Mouse (Mus musculus) embryonic facial prominence, embryonic 14.5 days (tissue): ENCODE data around the gene Fam234b. TPM values are rescaled to one million over a fixed set of nuclear protein-coding genes. Genes with fewer than 3 reads are reported as not detected.

Experiments used
- ATAC-seq: fragments of 200-750 bp; cut with Nextera tagmentation; 2 replicates; pipeline ENCODE4 v1.8.0; 2017; ENCODE audit warnings: low read depth, moderate number of reproducible peaks, moderate TSS enrichment
- DNase-seq: peaks from one replicate; pipeline ENCODE4 v3.0.0-alpha.2; 2015; ENCODE audit warnings: low spot score
- H3K27ac ChIP-seq: fragments of 300-500 bp; sonication (generic); replicated peaks from 2 replicates; pipeline ENCODE4 v1.5.1; 2014; ENCODE audit warnings: low read depth, mild to moderate bottlenecking, low read length, moderate library complexity
- H3K27me3 ChIP-seq: fragments of 300-500 bp; sonication (generic); replicated peaks from 2 replicates; pipeline ENCODE4 v1.6.1; 2014; ENCODE audit warnings: low read length; ENCODE audit not compliant: control insufficient read depth, insufficient read depth
- H3K36me3 ChIP-seq: fragments of 300-500 bp; sonication (generic); 2 replicates; pipeline ENCODE4 v1.6.1; 2014; ENCODE audit warnings: low read length, mixed read lengths; ENCODE audit not compliant: control insufficient read depth, insufficient read depth
- H3K4me1 ChIP-seq: fragments of 300-500 bp; sonication (generic); 2 replicates; pipeline ENCODE4 v1.6.1; 2014; ENCODE audit warnings: antibody characterized with exemption, low read length; ENCODE audit not compliant: control insufficient read depth, insufficient read depth
- H3K4me2 ChIP-seq: fragments of 300-500 bp; sonication (generic); 2 replicates; pipeline ENCODE4 v1.6.1; 2014; ENCODE audit warnings: low read depth, mild to moderate bottlenecking, low read length, moderate library complexity, mixed read lengths
- H3K4me3 ChIP-seq: fragments of 300-500 bp; sonication (generic); 2 replicates; pipeline ENCODE4 v1.5.1; 2014; ENCODE audit warnings: low read depth, mild to moderate bottlenecking, low read length
- H3K9ac ChIP-seq: fragments of 300-500 bp; sonication (generic); 2 replicates; pipeline ENCODE4 v1.6.1; 2014; ENCODE audit warnings: low read depth, mild to moderate bottlenecking, low read length, moderate library complexity, mixed read lengths
- H3K9me3 ChIP-seq: fragments of 300-500 bp; sonication (generic); 2 replicates; pipeline ENCODE4 v1.6.1; 2016; ENCODE audit warnings: low read length; ENCODE audit not compliant: control insufficient read depth
- WGBS: fragments of 180-500 bp; shearing (Covaris S2); extraction: QIAGEN DNeasy Blood & Tissue Kit; methylation state at CpG from one replicate; pipeline ENCODE4 v1.1.7; 2014; 5-methylcytosine and 5-hydroxymethylcytosine counted together
- polyA plus RNA-seq: library from polyadenylated mRNA; unstranded; fragments of >200 nt; fragmentation: Nextera tagmentation; extraction: Ambion mirVana; gene quantifications from 2 replicates; pipeline ENCODE4 v1.2.1, GENCODE M21; 2014

Fam234b gene
- polyA plus RNA-seq, 1 experiment from 2014 or later = 21.0 TPM

DNA sequence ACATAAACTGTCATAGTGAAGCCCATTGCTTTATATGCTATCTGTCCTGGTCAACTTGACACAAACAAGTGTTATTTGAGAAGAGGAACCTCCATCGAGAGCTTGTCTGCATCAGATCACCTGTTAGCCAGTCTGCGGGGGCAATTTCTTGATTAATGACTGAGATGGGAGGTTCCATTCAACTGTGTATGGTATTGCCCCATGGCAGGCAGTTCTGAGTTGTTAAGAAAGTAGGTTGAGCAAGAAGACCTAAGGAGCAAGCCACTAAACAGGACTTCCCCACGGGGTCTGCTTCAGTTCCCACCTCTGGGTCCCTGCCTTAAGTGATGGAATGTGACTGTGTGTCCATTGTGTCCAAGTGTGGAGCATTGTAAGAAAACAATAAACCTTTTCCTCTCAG is 28.5 kb upstream of the Fam234b start:
- ATAC-seq = no peak
- H3K27ac ChIP-seq = no peak overlapping the region
- no peaks in the 10 kb centered on the region for H3K4me1 ChIP-seq
- no peaks in the 10 kb centered on the region for H3K36me3 ChIP-seq
- H3K9me3 ChIP-seq = no peaks in the 10 kb centered on the region
- H3K4me3 ChIP-seq = no peak overlapping the region
- no peak for DNase-seq
- WGBS = 78% methylated on average over 3 of the region's 3 CpGs
- no peak overlapping the region for H3K4me2 ChIP-seq
- H3K27me3 ChIP-seq = no peaks in the 10 kb centered on the region
- H3K9ac ChIP-seq = no peak overlapping the region

DNA sequence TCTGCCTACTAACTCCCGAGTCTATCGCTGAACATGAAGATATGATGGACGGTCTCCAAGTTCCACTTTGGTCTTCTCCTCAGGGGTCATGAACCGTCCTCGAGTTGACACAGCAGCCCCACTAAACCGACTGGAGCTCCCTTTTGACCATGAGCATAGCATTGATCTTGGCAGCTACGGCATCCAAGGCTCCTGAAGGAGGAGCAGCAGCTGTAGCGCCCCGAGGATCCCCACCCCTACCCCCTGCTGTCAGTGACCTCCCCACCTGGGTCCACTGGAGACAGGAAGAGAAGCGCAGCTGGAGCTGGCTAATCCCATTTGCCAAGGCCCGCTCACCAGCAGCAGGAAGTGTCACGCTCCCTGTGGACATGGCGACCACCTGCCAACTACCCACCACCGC is 26.0 kb upstream of the Fam234b start:
- ATAC-seq = no peak
- Histone ChIP-seq H3K9ac (no peak overlapping the region), H3K4me1 (no peaks in the 10 kb centered on the region), H3K9me3 (no peaks in the 10 kb centered on the region), H3K36me3 (no peaks in the 10 kb centered on the region), H3K27me3 (no peaks in the 10 kb centered on the region), H3K4me2 (no peak overlapping the region), H3K4me3 (no peak overlapping the region), H3K27ac (no peak overlapping the region)
- 67% methylated on average over 14 of the region's 14 CpGs for WGBS
- no peak for DNase-seq

DNA sequence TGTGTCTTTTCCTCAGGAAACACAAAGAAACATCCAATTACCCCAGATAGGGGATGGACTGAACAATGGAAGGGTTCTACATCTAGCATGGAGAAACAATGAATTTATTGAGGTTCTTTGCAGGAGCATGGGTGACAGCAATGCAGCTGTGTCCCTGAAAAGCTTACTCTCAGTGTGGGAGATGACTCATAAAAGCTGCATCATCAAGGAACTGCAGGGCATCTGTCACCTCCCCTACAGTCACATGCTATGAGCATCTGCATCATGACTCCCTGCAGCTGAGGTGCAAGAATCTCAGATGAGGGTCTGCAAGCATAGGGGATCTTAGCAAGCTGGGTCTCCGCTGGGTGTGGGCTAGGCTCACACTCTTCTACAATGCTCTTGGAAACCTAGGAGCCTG is 22.8 kb upstream of the Fam234b start:
- no peak overlapping the region for H3K4me2 ChIP-seq
- no peak overlapping the region for H3K27ac ChIP-seq
- ATAC-seq (no peak), DNase-seq (no peak)
- H3K9me3 ChIP-seq = no peaks in the 10 kb centered on the region
- H3K4me1 ChIP-seq = no peaks in the 10 kb centered on the region; the same call in 1 of the 2 replicates
- H3K27me3 ChIP-seq = no peaks in the 10 kb centered on the region
- H3K36me3 ChIP-seq = no peaks in the 10 kb centered on the region
- no peak overlapping the region for H3K9ac ChIP-seq
- no peak overlapping the region for H3K4me3 ChIP-seq
- WGBS = 77% methylated on average over 1 of the region's 1 CpGs

DNA sequence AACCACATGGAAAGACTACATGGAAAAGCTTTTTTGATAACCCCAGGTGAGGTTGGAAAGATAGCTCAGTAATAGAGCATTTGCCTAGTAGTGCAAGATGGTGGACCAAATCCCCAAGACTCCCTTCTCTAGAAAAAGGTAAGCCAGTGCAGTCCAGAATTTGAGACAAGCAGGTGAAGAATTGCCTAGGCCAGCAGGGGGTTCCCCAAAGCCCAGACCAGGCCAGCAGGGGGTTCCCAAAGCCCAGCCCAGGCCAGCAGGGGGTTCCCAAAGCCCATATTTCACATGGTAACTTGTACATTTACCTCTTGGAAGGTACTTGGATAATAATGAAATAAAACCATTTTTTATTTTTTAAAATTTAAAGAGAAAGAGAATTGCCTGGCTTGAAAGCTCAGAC is 20.5 kb upstream of the Fam234b start:
- Histone ChIP-seq H3K36me3 (no peaks in the 10 kb centered on the region), H3K4me3 (no peak overlapping the region), H3K4me2 (no peak overlapping the region), H3K27me3 (no peaks in the 10 kb centered on the region), H3K9me3 (no peaks in the 10 kb centered on the region), H3K27ac (no peak overlapping the region), H3K4me1 (no peaks in the 10 kb centered on the region; the same call in 1 of the 2 replicates), H3K9ac (no peak overlapping the region)
- DNase-seq (no peak), ATAC-seq (no peak)

DNA sequence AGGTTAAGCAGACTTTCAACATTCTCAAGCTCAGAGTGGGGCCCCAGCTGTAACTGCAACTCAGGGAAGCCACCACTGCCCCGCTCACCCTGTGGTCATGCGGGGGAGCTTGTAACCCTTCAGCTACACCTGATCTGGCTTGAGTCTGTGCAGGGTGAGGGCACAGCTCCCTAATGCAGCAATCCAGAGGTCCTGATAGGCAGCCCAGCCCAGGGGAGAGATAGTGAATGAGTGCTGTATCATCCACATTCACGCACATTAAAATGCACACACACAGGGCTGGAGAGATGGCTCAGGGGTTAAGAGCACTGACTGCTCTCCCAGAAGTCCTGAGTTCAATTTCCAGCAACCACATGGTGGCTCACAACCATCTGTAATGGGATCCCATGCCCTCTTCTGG is 19.2 kb upstream of the Fam234b start:
- Histone ChIP-seq H3K9ac (no peak overlapping the region), H3K4me2 (no peak overlapping the region), H3K4me1 (no peaks in the 10 kb centered on the region; the same call in 1 of the 2 replicates), H3K36me3 (no peaks in the 10 kb centered on the region), H3K27me3 (no peaks in the 10 kb centered on the region), H3K9me3 (no peaks in the 10 kb centered on the region), H3K27ac (no peak overlapping the region), H3K4me3 (no peak overlapping the region)
- ATAC-seq (no peak), DNase-seq (no peak)
- 39% methylated on average over 3 of the region's 3 CpGs for WGBS

DNA sequence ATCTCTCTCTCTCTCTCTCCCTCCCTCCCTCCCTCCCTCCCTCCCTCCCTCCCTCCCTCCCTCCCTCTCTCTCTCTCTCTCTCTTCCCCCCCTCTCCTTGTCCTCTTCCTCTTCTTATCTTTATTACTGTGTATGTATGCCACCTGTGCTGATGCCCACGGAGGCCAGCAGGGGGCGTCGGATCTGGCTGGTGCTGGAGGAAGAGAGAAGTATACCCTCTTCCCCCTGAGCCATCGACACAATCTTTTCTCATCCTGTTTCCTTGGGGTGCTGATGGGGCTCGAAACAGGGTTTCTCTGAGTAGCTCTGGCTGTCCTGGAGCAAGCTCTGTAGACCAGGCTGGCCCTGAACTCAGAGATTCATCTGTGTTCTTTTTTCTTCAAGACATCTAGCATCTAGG is 14.9 kb upstream of the Fam234b start:
- Histone ChIP-seq H3K4me1 (no peaks in the 10 kb centered on the region; the same call in 1 of the 2 replicates), H3K9me3 (no peaks in the 10 kb centered on the region), H3K4me2 (no peak overlapping the region), H3K36me3 (no peaks in the 10 kb centered on the region), H3K27me3 (no peaks in the 10 kb centered on the region), H3K9ac (no peak overlapping the region), H3K4me3 (no peak overlapping the region), H3K27ac (no peak overlapping the region)
- ATAC-seq = no peak
- WGBS = 63% methylated on average over 5 of the region's 5 CpGs
- DNase-seq = no peak

DNA sequence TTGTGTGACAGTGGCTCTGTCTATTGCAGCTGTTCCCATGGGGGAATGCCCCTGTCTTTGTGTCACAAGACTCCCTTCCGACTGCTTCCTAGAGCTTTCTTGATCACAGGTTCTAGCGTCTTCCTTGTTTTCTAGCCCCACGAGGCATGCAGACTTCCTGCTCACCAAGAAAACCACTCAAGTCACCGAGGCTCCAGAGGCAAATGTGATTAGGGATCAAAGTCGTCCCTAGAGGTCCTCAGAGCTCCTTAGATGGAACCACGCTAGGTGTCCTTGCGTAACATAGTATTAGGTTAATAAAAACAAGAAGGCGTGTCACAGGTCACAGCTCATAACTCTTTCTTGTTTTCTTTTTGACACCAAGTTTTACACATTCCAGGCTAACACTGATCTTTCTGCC is 13.8 kb upstream of the Fam234b start:
- no peaks in the 10 kb centered on the region for H3K4me1 ChIP-seq
- H3K4me2 ChIP-seq = no peak overlapping the region
- no peak overlapping the region for H3K27ac ChIP-seq
- ATAC-seq (no peak), DNase-seq (peak; percentile 19)
- WGBS = 39% methylated on average over 8 of the region's 8 CpGs
- no peaks in the 10 kb centered on the region for H3K27me3 ChIP-seq
- no peak overlapping the region for H3K9ac ChIP-seq
- H3K36me3 ChIP-seq = no peaks in the 10 kb centered on the region
- no peaks in the 10 kb centered on the region for H3K9me3 ChIP-seq
- H3K4me3 ChIP-seq = no peak overlapping the region

DNA sequence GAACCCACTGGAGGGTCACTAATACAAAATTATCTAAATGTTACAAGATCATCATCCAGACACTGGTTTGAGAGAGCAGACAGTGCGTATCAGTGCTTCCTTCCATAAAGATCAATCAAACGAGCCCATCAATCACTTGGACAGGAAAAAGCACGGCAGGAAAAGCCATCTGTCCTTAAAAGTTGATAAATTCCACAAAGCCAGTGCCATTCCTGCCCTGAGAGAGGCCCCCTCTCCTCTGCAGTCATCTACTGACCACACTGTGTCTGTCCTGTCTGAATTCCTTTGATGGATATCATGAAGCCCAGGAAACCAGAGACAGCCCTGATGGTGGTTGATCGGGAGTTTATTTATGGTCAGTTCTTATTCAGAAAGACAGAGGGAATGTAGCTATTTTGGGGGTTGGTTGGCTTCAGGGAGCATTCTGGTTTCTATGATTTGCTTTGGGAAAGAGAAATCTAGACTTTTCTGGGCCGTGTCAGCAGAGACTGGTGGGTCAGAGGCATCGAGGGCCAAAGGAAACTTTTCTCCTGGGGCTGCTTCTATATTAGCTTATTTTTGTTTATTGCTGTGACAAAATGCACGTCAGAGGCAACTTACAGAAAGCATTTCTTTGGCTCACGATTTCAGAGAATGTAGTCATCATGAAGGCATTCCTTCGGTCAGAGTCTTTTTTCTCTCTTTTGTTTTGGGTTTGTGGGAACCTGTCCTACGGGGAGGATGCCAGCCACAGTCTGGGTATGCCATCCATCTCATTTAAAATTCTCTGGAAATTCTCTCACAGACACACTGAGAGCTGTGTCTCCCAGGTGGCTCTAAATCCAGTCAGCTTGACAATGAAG is 10.5 kb upstream of the Fam234b start:
- no peaks in the 10 kb centered on the region for H3K4me1 ChIP-seq
- no peak overlapping the region for H3K27ac ChIP-seq
- no peak overlapping the region for H3K9ac ChIP-seq
- ATAC-seq (no peak), DNase-seq (no peak)
- H3K9me3 ChIP-seq = no peaks in the 10 kb centered on the region
- no peaks in the 10 kb centered on the region for H3K36me3 ChIP-seq
- no peak overlapping the region for H3K4me2 ChIP-seq
- no peak overlapping the region for H3K4me3 ChIP-seq
- 55% methylated on average over 10 of the region's 10 CpGs for WGBS
- no peaks in the 10 kb centered on the region for H3K27me3 ChIP-seq

DNA sequence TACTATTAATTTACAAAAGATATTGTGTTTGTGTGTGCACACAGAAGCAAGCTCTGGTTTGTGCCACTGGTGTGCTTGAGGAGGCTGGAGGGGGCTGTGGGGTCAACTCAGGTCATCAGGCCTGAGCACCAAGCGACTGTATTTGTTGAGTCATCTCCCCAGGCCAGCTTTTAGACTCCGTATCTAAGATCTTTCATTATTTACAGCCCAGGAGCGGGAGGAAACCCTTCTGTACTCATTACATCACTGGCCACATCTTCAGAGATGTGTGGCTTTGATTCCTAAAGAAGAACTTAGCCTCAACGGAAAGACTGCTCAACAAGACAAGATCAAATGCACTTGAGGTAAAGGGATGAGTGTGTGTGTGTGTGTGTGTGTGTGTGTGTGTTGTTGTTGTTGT is 9.1 kb upstream of the Fam234b start:
- no peak overlapping the region for H3K4me2 ChIP-seq
- WGBS = 61% methylated on average over 4 of the region's 4 CpGs
- no peak overlapping the region for H3K4me3 ChIP-seq

More for the DNA sequence above, 9.1 kb upstream of the Fam234b start:
- Histone ChIP-seq H3K9ac (no peak overlapping the region), H3K36me3 (no peaks in the 10 kb centered on the region), H3K27ac (no peak overlapping the region), H3K9me3 (no peaks in the 10 kb centered on the region), H3K27me3 (no peaks in the 10 kb centered on the region), H3K4me1 (no peaks in the 10 kb centered on the region)
- DNase-seq (no peak), ATAC-seq (no peak)
